Mouse (Mus musculus) T-helper 17 cell (primary cell): ENCODE data around the gene Fam163a.
"Not testable (repeated sequence)": the region's sequence is repeated elsewhere in the genome, so short reads cannot be mapped to it uniquely, and the experiment has no call there.

Source experiments
- in situ Hi-C, 2 experiments: fragments of 300-600 bp; cut with MboI, MseI; formaldehyde crosslinking; loops; 1 replicate in 1 of 2; 2 replicates in 1 of 2; pipeline ENCODE4 v1.15.1; 2025; ENCODE audit warnings: high pct_unique_total_duplicates in 2 of 2

Fam163a gene

GRCm38 (mm10) chr1:156204656-156205131 lies at the start of gene Fam163a:
Gene Fam163a (minus strand): TSS chr1:156205026.
- in situ Hi-C loops, result loop anchor here in 1 of 2 experiments (5.0 kb wide), 1 partner anchor 502 kb away; no protein-coding TSS in a partner anchor

- in situ Hi-C loops, result not testable (repeated sequence)
Measured at GRCm38 (mm10) chr1:156251096-156251495, 46.3 kb upstream of the Fam163a start.

GRCm38 (mm10) chr1:156247893-156248292 lies 43.1 kb upstream of the Fam163a start:
- in situ Hi-C loops, result no loop called here

- in situ Hi-C loops, result no loop called here
Measured at GRCm38 (mm10) chr1:156241713-156242348, 37.0 kb upstream of the Fam163a start.

GRCm38 (mm10) chr1:156241035-156241434 lies 36.2 kb upstream of the Fam163a start:
- in situ Hi-C loops, result no loop called here

GRCm38 (mm10) chr1:156231122-156231521 lies 26.3 kb upstream of the Fam163a start:
- in situ Hi-C loops, result loop anchor here (5.0 to 10.0 kb wide), 2 partner anchors 144 to 404 kb away; no protein-coding TSS in a partner anchor

GRCm38 (mm10) chr1:156230339-156231089 lies 25.7 kb upstream of the Fam163a start:
- in situ Hi-C loops, result loop anchor here (5.0 to 10.0 kb wide), 2 partner anchors 143 to 404 kb away; no protein-coding TSS in a partner anchor

GRCm38 (mm10) chr1:156229448-156229847 lies 24.6 kb upstream of the Fam163a start:
- in situ Hi-C loops, result no loop called here

- in situ Hi-C loops, result no loop called here
Measured at GRCm38 (mm10) chr1:156228728-156229127, 23.9 kb upstream of the Fam163a start.

GRCm38 (mm10) chr1:156226903-156227302 lies 22.1 kb upstream of the Fam163a start:
- in situ Hi-C loops, result no loop called here

GRCm38 (mm10) chr1:156222205-156223000 lies 17.6 kb upstream of the Fam163a start:
- in situ Hi-C loops, result no loop called here

- in situ Hi-C loops, result no loop called here
Measured at GRCm38 (mm10) chr1:156221327-156221726, 16.5 kb upstream of the Fam163a start.

- in situ Hi-C loops, result no loop called here
Measured at GRCm38 (mm10) chr1:156218573-156218972, 13.7 kb upstream of the Fam163a start.

- in situ Hi-C loops, result no loop called here
Measured at GRCm38 (mm10) chr1:156217941-156218340, 13.1 kb upstream of the Fam163a start.

- in situ Hi-C loops, result no loop called here
Measured at GRCm38 (mm10) chr1:156217393-156217792, 12.6 kb upstream of the Fam163a start.

GRCm38 (mm10) chr1:156216249-156216648 lies 11.4 kb upstream of the Fam163a start:
- in situ Hi-C loops, result no loop called here

- in situ Hi-C loops, result no loop called here
Measured at GRCm38 (mm10) chr1:156214651-156215050, 9.8 kb upstream of the Fam163a start.

- in situ Hi-C loops, result no loop called here
Measured at GRCm38 (mm10) chr1:156212923-156213322, 8.1 kb upstream of the Fam163a start.

GRCm38 (mm10) chr1:156211809-156212317 lies 7.0 kb upstream of the Fam163a start:
- in situ Hi-C loops, result no loop called here

- in situ Hi-C loops, result loop anchor here in 1 of 2 experiments (5.0 kb wide), 1 partner anchor 503 kb away; no protein-coding TSS in a partner anchor
Measured at GRCm38 (mm10) chr1:156205164-156205563, 338 bp upstream of the Fam163a start.

GRCm38 (mm10) chr1:156203961-156204655 lies 718 bp downstream of the Fam163a start:
- in situ Hi-C loops, result no loop called here
